Mouse (Mus musculus): ENCODE data around the gene Foxn1.

Gene Foxn1

GRCm38 (mm10) chr11:78400936-78401335 is 14.6 kb upstream of the Foxn1 start:
- no peak for DNase-seq (ENCODE audit: low spot score)

GRCm38 (mm10) chr11:78399680-78400079 is 13.3 kb upstream of the Foxn1 start:
- peak; percentile 64 for DNase-seq (ENCODE audit: low spot score)

GRCm38 (mm10) chr11:78398212-78398611 is 11.9 kb upstream of the Foxn1 start:
- DNase-seq (ENCODE audit: low spot score), result no peak

GRCm38 (mm10) chr11:78397397-78397796 is 11.0 kb upstream of the Foxn1 start:
- no peak for DNase-seq (ENCODE audit: low spot score)

GRCm38 (mm10) chr11:78396950-78397349 is 10.6 kb upstream of the Foxn1 start:
- DNase-seq (ENCODE audit: low spot score), result no peak

DNA sequence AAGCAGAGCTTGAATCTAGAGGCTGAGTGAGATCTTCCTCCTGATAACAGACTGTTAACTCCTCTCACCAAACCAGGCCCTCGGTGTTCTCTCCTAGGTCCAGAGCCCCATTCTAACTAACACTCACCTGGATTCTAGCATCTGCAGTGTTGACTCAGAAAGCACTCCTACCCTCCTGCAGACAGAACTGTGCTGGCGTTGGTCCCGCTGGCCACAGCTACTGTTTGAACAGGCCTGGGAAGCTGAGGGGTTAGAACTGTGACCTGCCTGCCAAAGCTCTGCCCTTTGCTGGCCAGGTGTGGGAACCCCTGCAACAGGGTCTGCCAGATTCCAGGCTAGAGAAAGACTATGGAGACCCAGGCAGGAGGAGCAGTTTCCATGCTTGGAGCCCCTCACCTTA is 6.4 kb upstream of the Foxn1 start:
- DNase-seq (ENCODE audit: low spot score), result no peak

DNA sequence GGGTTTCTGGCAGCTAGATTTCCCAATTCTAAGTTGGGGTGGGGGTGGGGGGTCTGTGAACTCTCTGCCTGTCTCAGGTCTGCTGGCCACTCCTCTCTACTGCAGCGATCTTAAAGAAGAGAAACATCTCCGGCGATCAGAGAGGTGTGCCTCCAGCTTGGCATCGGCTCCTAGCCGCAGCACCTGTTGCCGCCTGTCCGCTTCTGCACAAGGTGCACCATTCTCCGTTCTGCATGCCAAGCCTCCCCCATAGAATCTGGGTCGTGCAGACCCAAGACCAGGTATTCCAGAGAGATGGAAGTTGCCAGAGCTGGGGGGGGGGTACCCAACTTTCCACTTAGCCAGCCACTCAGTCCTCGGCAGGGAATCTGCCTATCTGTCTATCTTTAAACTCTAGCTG is 582 bp downstream of the Foxn1 start:
- no peak for DNase-seq (ENCODE audit: low spot score)

GRCm38 (mm10) chr11:78382701-78383100 is 3.7 kb downstream of the Foxn1 start:
- DNase-seq (ENCODE audit: low spot score), result no peak

DNA sequence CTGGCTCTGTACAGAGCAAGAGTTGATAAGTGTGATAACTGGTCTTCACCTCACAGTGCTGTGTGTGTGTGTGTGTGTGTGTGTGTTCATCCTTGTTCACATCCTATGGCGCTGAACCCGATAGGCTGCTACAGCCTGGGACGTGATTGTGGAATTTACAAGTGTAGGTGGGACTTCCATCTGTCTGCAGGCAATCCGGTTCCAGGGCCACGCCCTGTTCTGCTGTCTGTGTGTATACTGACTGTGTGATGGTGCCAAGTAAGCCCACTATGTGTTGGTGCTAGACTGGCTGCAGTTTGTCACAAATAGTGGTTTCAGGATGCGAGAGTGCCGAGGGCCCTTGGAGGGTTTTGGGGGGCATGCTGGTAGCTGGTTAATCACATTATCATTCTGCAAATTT is 4.1 kb downstream of the Foxn1 start:
- DNase-seq (ENCODE audit: low spot score), result no peak

GRCm38 (mm10) chr11:78380996-78381395 is 5.4 kb downstream of the Foxn1 start:
- DNase-seq (ENCODE audit: low spot score), result no peak

DNA sequence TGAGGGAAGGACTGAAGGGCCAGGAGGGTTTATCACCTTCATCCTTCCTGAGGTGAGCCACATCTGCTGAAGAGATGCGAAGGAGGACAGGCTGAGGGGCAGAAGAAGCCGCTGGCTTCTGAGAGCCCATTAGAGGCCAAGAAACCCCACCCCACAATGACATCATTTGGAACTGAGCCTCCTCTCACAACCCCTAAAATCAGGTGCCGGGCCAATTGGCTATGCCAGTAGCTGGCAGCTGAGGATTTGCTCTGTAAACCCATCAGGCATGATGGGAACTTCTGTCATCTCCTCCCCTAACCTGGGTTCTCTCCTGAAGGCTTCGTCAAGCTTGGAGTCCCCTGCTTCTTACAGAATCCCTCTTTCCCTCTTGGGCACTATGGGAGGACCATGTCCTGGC is 6.0 kb downstream of the Foxn1 start:
- DNase-seq (ENCODE audit: low spot score), result no peak

GRCm38 (mm10) chr11:78377549-78378159 is 8.7 kb downstream of the Foxn1 start:
- no peak for DNase-seq (ENCODE audit: low spot score)

- no peak for DNase-seq (ENCODE audit: low spot score)
These were observed 12.2 kb downstream of the Foxn1 start for GRCm38 (mm10) chr11:78374147-78374546.

DNA sequence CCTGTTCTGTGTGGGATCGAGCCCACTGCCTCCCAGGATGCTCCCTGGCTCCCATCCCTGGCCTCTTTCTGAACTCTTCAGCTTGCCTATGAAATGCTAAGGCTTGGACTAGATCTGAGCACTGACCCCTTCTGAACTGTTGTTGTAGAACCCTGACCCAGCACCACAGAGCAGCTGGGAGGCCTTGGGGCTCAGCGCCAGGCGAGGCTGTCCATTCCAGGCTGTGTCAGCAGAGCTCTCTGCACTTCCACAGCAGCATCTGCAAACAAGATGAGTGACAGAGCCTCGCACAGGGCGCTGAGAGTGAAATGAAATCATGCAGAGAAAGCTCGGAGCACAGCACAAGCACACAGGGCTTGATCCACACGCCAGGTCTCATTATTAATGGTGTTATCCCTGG is 13.7 kb downstream of the Foxn1 start:
- DNase-seq (ENCODE audit: low spot score), result no peak

- no peak for DNase-seq (ENCODE audit: low spot score)
These were observed 14.2 kb downstream of the Foxn1 start for GRCm38 (mm10) chr11:78372166-78372565.

- DNase-seq (ENCODE audit: low spot score), result no peak
These were observed 14.6 kb downstream of the Foxn1 start for GRCm38 (mm10) chr11:78371711-78372110.

GRCm38 (mm10) chr11:78370389-78370788 is 16.0 kb downstream of the Foxn1 start:
- DNase-seq (ENCODE audit: low spot score), result no peak

- DNase-seq (ENCODE audit: low spot score), result no peak
These were observed 18.7 kb downstream of the Foxn1 start for GRCm38 (mm10) chr11:78367456-78368225.

- DNase-seq (ENCODE audit: low spot score), result no peak
These were observed 22.3 kb downstream of the Foxn1 start for GRCm38 (mm10) chr11:78364103-78364502.

GRCm38 (mm10) chr11:78363309-78364007 is 22.9 kb downstream of the Foxn1 start:
- DNase-seq (ENCODE audit: low spot score), result no peak

DNA sequence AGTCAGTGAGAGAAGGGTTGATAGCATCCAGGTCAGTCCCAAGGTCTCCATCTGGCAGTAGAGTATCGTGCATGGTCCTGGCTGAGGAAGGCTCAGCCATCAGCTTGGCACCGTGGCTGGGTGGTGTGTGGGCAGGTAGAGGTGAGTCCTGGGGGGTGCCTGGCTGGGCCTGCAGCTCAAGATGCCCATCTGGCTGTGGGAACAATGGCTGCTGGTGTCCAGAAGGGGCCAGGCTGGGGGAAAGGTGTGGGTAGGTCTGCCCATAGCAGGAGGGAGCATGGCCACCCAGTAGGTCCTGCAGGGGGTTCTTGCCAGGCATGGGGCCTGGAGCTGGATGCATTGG is 25.6 kb downstream of the Foxn1 start:
- DNase-seq (ENCODE audit: low spot score), result no peak

DNA sequence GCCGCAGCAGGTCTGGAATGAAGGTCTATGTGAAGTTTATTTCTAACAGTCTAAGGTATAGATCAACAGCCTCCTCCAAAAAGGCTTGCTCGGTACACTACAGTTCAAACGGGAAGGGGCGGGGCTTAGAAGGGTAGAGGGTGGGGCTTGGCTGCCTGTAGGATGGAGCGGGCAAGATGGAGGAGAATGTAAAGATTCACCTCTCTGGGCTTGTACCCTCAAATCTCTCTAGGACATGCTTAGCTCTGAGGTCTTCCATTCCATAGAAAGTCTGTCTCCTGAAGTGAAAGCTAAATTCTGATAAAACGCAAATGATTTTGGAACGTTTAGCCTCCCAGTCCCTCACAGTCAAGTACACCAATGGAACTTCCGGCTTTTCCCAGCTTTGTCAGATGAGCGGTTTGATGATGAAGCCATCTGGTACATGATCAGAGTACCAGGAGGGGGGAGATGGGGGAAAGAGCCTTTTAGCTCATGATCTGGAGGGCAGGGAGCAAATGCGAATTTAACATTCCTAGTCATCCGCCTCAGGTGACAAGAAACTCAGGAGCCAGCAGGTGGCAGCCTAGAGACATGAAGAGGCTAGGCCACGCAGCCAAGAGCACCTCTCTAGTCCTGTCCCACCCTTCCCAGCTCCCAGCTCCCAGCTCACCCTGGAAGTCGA is 26.1 kb downstream of the Foxn1 start:
- DNase-seq (ENCODE audit: low spot score), result no peak
